Mouse (Mus musculus): ENCODE data around the gene Fgf8. TPM values are rescaled to one million over a fixed set of nuclear protein-coding genes. Genes with fewer than 3 reads are reported as not detected.
A peak's percentile ranks its signal among the peaks of the same experiment; 100 is the strongest.

Gene Fgf8
- polyA plus RNA-seq, 1 experiment: 1.5 TPM

GRCm38 (mm10) chr19:45741431-45742217, 1.1 kb downstream of the Fgf8 start:
- no peaks in the 10 kb centered on the region for H3K36me3 ChIP-seq (ENCODE audit: control insufficient read depth, insufficient read depth, low read length)
- H3K4me3 ChIP-seq (ENCODE audit: control insufficient read depth, low read depth, low read length): no peak overlapping the region
- H3K4me1 ChIP-seq (ENCODE audit: control insufficient read depth, insufficient read depth, low read length): peaks cover 42% of the 10 kb centered on the region
- no peak overlapping the region for H3K27ac ChIP-seq (ENCODE audit: control insufficient read depth, insufficient read depth, low read depth, low read length)
- peaks cover 3% of the 10 kb centered on the region for H3K27me3 ChIP-seq (ENCODE audit: control insufficient read depth, insufficient read depth, low read length)
- TF ChIP-seq CTCF (IDR thresholded peaks at IDR 0.05; ENCODE audit: control insufficient read depth, insufficient read depth, insufficient replicate concordance, low read depth, low read length) (no peak), POLR2A (IDR thresholded peaks at IDR 0.05; ENCODE audit: control insufficient read depth, low read depth, low read length) (no peak)

GRCm38 (mm10) chr19:45740817-45741216, 1.9 kb downstream of the Fgf8 start:
- Histone ChIP-seq H3K27ac (ENCODE audit: control insufficient read depth, insufficient read depth, low read depth, low read length) (no peak overlapping the region), H3K36me3 (ENCODE audit: control insufficient read depth, insufficient read depth, low read length) (no peaks in the 10 kb centered on the region), H3K4me1 (ENCODE audit: control insufficient read depth, insufficient read depth, low read length) (peaks cover 44% of the 10 kb centered on the region), H3K27me3 (ENCODE audit: control insufficient read depth, insufficient read depth, low read length) (peaks cover 3% of the 10 kb centered on the region), H3K4me3 (ENCODE audit: control insufficient read depth, low read depth, low read length) (no peak overlapping the region)
- TF ChIP-seq POLR2A (IDR thresholded peaks at IDR 0.05; ENCODE audit: control insufficient read depth, low read depth, low read length) (no peak), CTCF (IDR thresholded peaks at IDR 0.05; ENCODE audit: control insufficient read depth, insufficient read depth, insufficient replicate concordance, low read depth, low read length) (no peak)

GRCm38 (mm10) chr19:45740233-45740632, 2.5 kb downstream of the Fgf8 start:
- peaks cover 3% of the 10 kb centered on the region for H3K27me3 ChIP-seq (ENCODE audit: control insufficient read depth, insufficient read depth, low read length)
- H3K36me3 ChIP-seq (ENCODE audit: control insufficient read depth, insufficient read depth, low read length): no peaks in the 10 kb centered on the region
- peaks cover 40% of the 10 kb centered on the region for H3K4me1 ChIP-seq (ENCODE audit: control insufficient read depth, insufficient read depth, low read length)
- TF ChIP-seq POLR2A (IDR thresholded peaks at IDR 0.05; ENCODE audit: control insufficient read depth, low read depth, low read length) (no peak), CTCF (IDR thresholded peaks at IDR 0.05; ENCODE audit: control insufficient read depth, insufficient read depth, insufficient replicate concordance, low read depth, low read length) (no peak)
- H3K27ac ChIP-seq (ENCODE audit: control insufficient read depth, insufficient read depth, low read depth, low read length): no peak overlapping the region
- H3K4me3 ChIP-seq (ENCODE audit: control insufficient read depth, low read depth, low read length): no peak overlapping the region

GRCm38 (mm10) chr19:45738521-45738920, 4.2 kb downstream of the Fgf8 start:
- Histone ChIP-seq H3K27ac (ENCODE audit: control insufficient read depth, insufficient read depth, low read depth, low read length) (no peak overlapping the region), H3K4me1 (ENCODE audit: control insufficient read depth, insufficient read depth, low read length) (peaks cover 34% of the 10 kb centered on the region), H3K4me3 (ENCODE audit: control insufficient read depth, low read depth, low read length) (no peak overlapping the region), H3K27me3 (ENCODE audit: control insufficient read depth, insufficient read depth, low read length) (peaks cover 2% of the 10 kb centered on the region), H3K36me3 (ENCODE audit: control insufficient read depth, insufficient read depth, low read length) (no peaks in the 10 kb centered on the region)
- TF ChIP-seq CTCF (IDR thresholded peaks at IDR 0.05; ENCODE audit: control insufficient read depth, insufficient read depth, insufficient replicate concordance, low read depth, low read length) (no peak), POLR2A (IDR thresholded peaks at IDR 0.05; ENCODE audit: control insufficient read depth, low read depth, low read length) (no peak)

- Histone ChIP-seq H3K4me3 (ENCODE audit: control insufficient read depth, low read depth, low read length) (no peak overlapping the region), H3K4me1 (ENCODE audit: control insufficient read depth, insufficient read depth, low read length) (peaks cover 30% of the 10 kb centered on the region), H3K27ac (ENCODE audit: control insufficient read depth, insufficient read depth, low read depth, low read length) (no peak overlapping the region), H3K27me3 (ENCODE audit: control insufficient read depth, insufficient read depth, low read length) (no peaks in the 10 kb centered on the region; the same call in 1 of the 2 replicates), H3K36me3 (ENCODE audit: control insufficient read depth, insufficient read depth, low read length) (no peaks in the 10 kb centered on the region)
- no peak for TF ChIP-seq POLR2A (IDR thresholded peaks at IDR 0.05; ENCODE audit: control insufficient read depth, low read depth, low read length)
- no peak for TF ChIP-seq CTCF (IDR thresholded peaks at IDR 0.05; ENCODE audit: control insufficient read depth, insufficient read depth, insufficient replicate concordance, low read depth, low read length)
These were observed 4.8 kb downstream of the Fgf8 start for GRCm38 (mm10) chr19:45737846-45738484.

GRCm38 (mm10) chr19:45737208-45737845, 5.4 kb downstream of the Fgf8 start:
- Histone ChIP-seq H3K27me3 (ENCODE audit: control insufficient read depth, insufficient read depth, low read length) (no peaks in the 10 kb centered on the region; the same call in 1 of the 2 replicates), H3K4me3 (ENCODE audit: control insufficient read depth, low read depth, low read length) (peak overlapping the region; percentile 54), H3K4me1 (ENCODE audit: control insufficient read depth, insufficient read depth, low read length) (peaks cover 28% of the 10 kb centered on the region), H3K27ac (ENCODE audit: control insufficient read depth, insufficient read depth, low read depth, low read length) (no peak overlapping the region), H3K36me3 (ENCODE audit: control insufficient read depth, insufficient read depth, low read length) (no peaks in the 10 kb centered on the region)
- TF ChIP-seq CTCF (IDR thresholded peaks at IDR 0.05; ENCODE audit: control insufficient read depth, insufficient read depth, insufficient replicate concordance, low read depth, low read length) (no peak), POLR2A (IDR thresholded peaks at IDR 0.05; ENCODE audit: control insufficient read depth, low read depth, low read length) (no peak)

GRCm38 (mm10) chr19:45736855-45737207, 5.9 kb downstream of the Fgf8 start:
- Histone ChIP-seq H3K36me3 (ENCODE audit: control insufficient read depth, insufficient read depth, low read length) (no peaks in the 10 kb centered on the region), H3K27ac (ENCODE audit: control insufficient read depth, insufficient read depth, low read depth, low read length) (no peak overlapping the region), H3K4me1 (ENCODE audit: control insufficient read depth, insufficient read depth, low read length) (peaks cover 23% of the 10 kb centered on the region), H3K27me3 (ENCODE audit: control insufficient read depth, insufficient read depth, low read length) (no peaks in the 10 kb centered on the region; the same call in 1 of the 2 replicates), H3K4me3 (ENCODE audit: control insufficient read depth, low read depth, low read length) (peak overlapping the region; percentile 54)
- no peak for TF ChIP-seq POLR2A (IDR thresholded peaks at IDR 0.05; ENCODE audit: control insufficient read depth, low read depth, low read length)
- TF ChIP-seq CTCF (IDR thresholded peaks at IDR 0.05; ENCODE audit: control insufficient read depth, insufficient read depth, insufficient replicate concordance, low read depth, low read length): no peak
